Mouse (Mus musculus): ENCODE data around the gene Mlxip.
A peak's percentile ranks its signal among the peaks of the same experiment; 100 is the strongest.

The Mlxip gene

DNA sequence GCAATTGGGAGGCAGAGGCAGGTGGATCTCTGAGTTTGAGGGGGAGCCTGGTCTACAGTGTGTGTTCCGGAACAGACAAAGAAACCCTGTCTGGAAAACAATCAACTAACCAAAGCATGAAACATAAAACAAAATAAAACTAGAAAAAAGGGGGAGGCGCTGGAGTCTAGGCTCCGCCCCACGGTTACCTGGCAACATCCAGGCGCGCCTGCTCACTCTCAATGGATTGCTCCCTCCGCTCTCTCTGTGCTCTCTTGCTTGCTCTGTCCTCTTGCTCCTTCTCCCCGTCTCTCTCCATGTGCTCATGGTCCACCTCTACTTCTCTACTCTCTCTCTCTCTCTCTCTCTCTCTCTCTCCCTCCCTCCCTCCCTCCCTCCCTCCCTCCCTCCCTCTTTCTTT, 11.9 kb upstream of the Mlxip start:
- DNase-seq (ENCODE audit: low spot score in 2 of 2): no peak

DNA sequence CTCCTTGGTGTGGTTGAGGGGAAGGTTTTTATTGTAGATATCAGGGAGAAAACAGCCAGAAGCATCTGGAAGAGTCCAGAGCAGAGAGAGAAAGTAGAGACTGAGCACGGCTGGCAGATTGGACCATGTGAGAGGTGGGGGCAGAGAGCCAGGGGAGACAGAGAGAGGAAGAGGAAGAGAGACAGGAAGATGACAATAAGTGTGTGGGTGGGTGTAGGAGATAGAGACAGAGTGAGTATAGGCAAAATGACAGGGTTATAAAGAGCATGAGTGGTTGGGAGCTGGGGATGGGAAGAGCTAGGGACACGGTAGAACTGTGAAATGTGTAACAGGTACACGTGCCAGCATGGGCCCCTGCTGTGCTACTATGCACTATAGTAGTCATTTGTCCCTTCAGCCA, 6.1 kb upstream of the Mlxip start:
- DNase-seq (ENCODE audit: low spot score in 2 of 2): no peak

DNA sequence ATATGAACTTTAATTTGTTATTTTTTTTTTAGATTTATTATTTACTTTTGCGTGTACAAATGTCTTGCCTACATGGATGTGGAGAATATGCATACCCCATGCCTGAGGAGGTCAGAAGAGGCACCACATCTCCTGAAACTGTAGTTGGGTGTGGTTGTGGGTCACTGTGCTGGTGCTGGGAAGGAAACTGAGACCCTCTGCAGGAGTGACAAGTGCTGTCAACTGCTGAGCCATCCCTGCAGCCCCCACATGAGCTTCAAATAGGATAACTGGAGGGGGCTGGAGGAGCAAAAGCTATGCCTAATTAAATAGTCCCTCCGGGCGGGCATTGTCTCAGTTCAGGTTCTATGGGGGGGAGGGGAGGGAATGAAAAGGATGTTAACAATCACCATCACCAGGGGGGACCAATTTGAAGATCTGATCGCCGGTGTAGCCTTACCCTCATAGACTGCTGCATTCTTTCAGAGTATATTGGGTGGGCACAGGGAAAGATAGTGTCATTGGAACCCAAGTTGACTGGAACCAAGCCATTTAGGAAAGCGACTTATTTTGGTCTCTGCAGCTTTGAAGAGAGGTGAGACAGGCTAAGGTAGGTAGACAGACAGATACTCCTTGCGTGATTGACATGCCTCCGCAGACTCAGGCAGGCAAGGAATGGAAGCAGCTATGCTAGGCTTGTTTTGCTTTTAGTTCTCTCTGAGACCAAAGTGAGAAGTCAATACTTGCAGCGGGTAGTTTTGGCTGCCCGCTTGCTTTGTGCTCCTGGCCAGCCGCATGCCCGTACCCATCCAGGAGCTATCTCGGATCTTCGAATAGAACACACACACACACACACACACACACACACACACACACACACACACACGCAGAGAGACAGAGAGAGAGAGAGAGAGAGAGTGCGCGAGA, 3.8 kb upstream of the Mlxip start:
- no peak for DNase-seq (ENCODE audit: low spot score in 2 of 2)

DNA sequence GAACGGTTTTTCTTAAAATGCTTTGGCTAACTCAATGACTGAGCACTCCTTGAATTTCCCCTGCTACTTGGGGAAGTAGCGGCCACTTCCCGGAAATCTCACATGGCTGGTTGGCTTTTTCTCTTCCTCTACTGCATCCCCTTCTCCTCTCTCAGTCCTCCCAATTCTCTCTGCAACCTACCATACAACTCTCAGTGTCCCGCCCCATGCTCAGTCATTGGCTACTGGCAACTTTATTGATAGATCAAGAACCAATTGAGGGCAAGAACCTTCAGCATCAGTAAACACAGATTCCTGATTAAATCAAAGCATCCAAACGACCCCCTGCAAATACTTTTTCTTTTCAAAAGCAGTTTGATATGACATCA, 3.2 kb upstream of the Mlxip start:
- no peak for DNase-seq (ENCODE audit: low spot score in 2 of 2)

DNA sequence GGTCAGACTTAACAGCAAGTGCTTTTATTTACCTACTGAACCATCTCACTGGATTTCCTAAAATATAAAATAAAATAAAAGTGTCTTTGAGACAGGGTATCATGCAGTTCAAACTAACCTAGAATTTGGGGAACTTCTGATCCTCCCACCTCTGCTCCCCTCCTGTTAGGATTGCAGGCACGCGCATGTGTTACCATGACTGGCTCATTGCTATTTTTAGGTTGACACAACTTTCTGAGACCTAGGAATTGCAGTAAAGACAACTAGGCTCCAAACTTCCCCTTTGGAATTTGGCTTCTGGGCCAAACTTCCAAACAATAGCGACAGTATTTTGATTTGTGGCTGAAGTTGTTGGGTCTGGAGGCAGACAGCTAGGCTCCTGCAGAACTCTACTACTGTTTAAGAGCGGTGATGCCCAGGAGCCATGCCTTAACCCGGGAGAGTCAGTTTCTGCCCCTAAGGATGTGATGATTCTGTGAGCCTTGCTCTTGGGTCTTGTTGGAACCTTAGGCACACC, 754 bp upstream of the Mlxip start:
- no peak for DNase-seq (ENCODE audit: low spot score in 2 of 2)

DNA sequence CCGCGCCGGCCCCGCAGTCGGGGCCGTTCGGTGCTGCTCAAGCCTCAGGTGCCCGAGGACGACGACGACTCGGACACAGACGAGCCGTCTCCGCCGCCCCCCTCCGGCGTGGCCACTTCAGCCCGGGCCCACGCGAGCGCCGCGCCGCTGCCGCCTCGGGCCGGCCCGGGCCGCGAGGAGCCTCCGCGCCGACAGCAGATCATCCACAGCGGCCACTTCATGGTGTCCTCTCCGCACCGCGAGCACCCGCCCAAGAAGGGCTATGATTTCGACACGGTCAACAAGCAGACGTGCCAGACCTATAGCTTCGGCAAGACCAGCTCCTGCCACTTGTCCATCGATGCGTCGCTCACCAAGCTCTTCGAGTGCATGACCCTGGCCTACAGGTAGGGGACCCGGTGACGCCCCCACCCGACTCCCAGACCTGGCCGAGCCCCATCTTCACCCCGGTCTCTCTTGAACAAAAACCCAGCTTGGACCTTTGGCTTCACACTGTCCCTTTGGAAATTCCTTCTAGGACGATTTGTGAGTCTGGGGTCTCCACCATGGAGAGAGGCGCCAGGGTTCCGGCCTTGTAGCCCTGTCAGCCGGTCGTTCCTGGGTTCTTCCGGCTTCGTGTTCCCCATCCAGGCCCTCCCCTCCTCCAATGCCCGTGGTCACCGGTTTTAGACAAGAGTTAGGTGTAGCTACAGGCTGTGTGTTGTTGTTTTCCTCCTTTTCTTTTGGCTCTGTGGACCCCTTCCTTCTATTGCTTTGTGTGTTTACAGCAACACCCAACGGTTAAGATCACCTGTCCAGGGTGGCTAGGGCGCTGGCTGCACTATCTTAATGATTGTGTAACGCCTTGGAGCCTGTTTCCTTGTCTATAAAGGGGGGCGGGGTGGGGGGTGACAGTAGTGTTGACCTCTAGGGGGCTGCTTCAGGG, 621 bp downstream of the Mlxip start:
- DNase-seq (ENCODE audit: low spot score in 2 of 2): peak in 1 of 2 experiments; percentile 36

DNA sequence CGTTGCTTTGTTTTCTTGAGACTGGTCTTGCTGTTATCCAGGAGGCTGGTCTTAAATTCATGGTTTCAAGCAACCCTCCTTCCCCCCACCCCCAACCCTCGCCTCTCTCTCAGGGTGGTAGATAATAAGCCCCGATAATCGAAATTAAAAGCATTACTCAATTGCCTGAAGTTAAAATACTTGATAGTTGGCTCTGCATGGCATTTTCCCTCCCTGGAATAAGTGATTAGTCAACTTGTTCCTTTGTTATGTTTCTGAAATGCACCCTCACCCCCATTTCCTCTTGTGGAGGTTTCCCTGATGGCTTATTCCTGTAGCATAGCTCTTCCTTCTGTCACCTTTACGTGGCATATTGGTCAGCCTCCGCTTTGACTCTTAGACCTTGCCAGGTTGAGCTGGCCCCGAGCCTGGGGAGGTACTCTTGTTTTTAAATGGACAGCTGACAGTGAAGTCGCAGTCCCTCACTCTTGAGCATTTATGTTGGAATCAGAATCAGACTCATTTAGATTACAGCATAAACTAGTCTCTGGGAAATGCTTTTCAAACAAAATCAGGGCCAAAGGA, 2.4 kb downstream of the Mlxip start:
- DNase-seq (ENCODE audit: low spot score in 2 of 2): no peak

DNA sequence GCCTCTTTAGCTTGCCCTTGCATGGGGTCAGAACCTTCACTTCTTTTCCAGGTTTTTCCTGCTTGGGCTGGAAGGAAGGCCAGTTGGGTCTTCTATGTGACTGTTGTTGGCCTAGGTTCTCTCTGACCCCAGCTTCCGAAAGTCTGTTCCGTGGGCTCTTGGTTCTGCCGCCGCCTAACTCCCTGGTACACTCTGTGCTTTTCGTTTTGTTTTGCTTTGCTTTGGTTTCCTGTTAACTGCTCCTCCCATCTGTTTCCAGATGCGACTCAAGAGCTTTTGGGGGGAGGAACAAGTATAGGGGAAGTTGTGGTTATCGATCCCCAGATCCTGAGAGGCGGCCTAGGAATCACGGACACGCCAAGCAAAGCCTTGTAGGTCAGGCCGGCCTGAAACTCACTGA, 3.2 kb downstream of the Mlxip start:
- no peak for DNase-seq (ENCODE audit: low spot score in 2 of 2)

DNA sequence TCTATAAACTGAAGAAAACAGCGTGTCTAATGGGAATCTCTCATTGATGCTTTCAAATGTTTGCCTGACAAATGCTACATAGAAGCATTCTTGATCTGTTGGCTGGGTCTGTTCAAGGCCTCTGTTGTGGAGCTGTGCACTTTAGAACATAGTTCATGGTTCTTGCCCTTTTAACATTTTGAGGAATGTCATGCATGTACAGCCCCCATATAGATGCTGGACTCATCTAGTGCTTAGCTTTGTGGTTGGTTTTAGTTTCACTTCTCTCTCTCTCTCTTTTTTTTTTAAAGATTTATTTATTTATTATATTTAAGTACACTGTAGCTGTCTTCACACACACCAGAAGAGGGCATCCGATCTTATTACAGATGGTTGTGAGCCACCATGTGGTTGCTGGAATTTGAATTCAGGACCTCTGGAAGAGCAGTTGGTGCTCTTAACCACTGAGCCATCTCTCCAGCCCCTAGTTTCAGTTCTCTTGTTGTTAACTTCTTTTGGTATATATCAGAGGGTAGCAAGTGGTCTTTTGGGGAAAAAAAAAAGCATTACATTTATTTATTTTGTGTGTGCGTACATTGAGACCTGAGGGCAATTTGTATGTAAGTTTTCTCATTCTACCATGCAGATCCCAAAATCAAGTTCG, 4.4 kb downstream of the Mlxip start:
- no peak for DNase-seq (ENCODE audit: low spot score in 2 of 2)

DNA sequence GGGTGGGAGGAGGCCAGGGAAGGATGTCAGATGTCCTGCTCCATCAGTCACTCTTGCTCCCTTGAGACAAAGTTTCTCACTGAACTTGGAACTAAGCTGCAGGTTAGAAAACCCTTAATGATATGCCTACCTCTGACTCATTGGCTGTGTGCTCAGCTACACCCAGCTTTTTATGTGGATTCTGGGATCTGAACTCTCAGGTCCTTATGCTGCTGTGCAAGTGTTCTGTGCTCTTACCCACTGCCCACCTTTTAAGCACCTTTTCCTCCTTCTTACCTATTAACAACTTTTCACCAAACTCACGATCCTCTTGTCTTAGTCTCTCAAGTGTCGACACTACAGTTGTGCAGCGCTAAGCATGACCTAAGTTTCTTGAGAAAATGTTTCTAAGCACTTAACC, 9.9 kb downstream of the Mlxip start:
- no peak for DNase-seq (ENCODE audit: low spot score in 2 of 2)

DNA sequence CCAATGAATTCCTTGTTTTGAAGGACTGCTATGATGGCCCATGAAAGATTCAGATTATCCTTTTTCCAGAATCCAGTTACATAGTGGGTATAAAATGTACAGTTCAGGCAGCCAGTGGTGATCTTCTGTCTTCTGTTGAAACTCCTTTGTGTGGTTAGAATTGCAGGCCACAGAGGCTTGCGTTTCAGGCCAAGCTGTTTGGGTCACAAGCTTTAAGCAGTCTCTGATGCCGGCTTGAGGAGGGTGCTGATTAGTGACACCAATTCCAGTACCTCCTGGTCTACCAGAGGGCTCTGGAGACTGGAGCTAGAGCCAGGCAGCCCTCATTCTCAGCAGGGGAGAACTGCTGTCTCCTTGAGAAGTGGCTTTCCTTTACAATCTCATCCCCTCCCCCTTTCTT, 12.4 kb downstream of the Mlxip start:
- DNase-seq (ENCODE audit: low spot score in 2 of 2): no peak

DNA sequence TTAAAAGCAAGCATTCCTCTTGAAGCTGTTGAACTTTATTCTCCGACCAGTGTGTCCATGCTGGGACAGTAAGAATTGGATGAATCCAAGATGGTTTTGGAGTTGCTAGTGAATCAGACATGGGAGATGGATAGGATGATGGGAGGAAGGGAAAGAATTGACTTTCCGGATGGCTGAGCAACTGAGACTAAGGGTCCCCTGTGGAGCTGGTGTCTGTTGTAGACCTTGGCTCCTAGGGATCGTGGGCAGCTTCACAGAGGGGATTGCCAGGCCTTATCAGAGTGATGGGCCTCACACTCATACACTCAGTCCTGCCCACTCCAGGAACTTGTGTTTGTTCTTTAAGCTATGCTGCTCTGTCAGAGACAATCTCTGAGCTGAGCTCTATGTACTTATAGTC, 13.6 kb downstream of the Mlxip start:
- no peak for DNase-seq (ENCODE audit: low spot score in 2 of 2)

DNA sequence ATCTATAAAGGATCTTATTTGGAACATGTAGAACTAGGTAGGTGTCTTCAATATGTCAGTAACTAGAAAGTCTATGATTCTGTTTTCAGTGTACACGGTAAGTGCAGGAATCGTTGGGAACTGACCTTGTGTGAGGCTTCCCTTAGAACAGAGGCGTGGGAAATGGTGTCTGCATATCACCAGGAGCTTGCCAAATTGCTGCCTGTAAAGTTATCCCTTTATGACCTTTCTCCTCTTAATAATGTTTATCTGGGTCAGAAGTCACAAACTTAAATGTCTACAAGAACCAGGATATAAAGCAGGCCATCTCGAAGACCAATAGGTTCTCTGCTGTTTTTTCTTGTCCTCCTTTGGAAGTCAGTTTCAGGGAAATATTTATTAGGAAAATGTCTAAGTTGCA, 17.6 kb downstream of the Mlxip start:
- no peak for DNase-seq (ENCODE audit: low spot score in 2 of 2)

DNA sequence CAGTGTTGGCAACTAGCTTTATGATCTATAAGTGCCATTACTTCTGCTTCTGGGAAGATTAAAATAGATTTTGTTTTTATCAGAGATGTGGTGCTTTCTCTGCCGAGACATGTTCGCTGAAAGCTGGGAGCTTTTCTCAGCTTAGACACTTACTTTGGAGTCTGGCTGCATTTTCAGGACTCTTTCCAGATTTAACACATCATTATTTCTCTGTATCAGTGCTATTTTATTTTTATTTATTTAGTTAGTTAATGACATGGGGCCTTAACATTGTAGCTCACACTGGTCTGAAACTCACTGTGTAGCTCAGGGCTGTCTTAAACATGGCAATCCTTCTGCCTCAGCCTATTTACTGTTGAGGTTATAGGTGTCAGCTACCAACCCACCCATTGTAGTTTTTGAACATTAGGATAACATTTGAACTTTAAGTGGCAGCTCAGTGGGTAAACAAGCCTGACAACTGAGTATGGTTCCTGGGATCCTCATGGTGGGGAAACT, 19.3 kb downstream of the Mlxip start:
- no peak for DNase-seq (ENCODE audit: low spot score in 2 of 2)

DNA sequence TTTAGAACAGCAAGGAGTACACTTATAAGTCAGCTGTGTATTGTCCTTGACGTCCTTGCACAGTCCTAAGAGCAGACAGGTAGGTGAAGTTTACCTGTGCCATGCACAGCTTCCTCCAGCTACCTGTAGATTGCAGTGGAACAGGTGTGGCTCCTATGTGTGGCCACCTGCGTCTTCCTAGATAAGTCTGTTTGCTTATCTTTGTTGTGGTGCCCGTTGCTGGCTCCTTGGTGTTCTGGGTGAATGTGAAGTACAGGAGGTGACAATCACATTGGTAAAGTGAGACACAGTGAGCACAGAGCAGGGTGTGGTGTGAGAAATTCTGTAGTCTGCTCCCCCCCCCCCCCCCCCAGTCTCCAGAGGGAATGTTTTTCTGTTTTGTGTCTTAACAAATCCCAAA, 21.6 kb downstream of the Mlxip start:
- no peak for DNase-seq (ENCODE audit: low spot score in 2 of 2)

DNA sequence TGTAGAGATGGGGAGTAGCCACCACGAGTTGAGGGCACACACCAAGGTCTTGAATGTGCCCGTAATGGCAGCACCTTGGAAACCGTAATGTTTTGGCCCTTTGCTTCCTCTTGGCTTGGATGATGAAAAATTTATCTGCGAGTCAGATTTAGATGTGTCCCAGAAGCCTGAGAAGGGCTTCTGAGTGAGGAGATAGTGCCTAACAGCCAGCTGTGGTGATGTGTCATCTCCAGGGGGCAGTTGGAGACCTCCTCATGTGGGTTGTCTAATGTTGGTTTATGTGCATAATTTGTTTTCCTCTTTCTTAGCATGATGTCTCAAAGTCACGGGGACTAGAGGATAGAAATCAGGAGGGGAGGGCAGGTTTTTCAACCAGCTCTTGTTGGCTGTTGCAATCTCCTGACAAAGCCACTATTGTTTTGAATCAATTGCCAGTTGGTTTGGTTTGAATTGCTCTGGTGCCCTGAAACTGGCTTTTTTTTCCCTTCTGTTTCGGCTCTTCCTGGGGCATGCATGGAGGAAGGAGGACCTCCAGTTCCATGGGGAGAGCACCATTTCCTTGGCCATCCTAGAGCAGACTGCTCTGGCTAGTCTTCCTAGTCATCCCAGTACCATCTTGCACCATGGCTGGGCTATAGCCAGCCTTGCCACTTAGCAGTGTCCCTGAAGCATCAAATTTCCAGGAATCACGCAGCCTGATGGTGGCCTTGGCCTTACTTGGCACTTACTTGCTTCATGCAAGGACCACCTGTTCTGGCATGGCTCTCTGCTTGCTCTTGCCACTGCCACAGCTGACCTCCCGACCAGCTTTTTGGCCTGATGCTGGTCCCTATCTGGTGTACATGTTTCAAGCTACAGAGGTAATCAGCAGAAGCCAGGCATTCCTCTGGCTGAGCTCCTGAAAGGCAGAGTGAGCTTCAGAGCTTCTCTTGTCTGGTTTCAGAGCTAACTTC, 22.2 kb downstream of the Mlxip start:
- DNase-seq (ENCODE audit: low spot score in 2 of 2): no peak

DNA sequence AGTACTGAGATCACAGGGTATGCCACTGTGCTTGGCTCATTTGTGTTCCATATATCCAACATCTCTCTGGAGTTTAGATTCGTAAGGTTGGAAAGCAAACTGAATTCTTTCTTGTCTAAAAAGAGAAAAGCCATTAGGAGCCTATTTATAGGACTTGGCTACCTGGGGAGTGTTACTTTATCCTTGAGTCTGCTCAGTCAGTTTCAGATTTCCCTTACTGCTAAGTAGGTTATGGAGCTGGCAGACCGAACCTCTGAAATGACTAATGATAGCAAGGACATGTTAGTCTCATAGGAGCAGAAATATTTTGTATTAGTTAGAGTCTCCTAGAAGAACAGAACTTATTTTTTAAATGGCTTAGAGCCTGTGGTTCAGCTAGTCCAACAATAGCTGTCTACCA, 29.3 kb downstream of the Mlxip start:
- no peak for DNase-seq (ENCODE audit: low spot score in 2 of 2)

DNA sequence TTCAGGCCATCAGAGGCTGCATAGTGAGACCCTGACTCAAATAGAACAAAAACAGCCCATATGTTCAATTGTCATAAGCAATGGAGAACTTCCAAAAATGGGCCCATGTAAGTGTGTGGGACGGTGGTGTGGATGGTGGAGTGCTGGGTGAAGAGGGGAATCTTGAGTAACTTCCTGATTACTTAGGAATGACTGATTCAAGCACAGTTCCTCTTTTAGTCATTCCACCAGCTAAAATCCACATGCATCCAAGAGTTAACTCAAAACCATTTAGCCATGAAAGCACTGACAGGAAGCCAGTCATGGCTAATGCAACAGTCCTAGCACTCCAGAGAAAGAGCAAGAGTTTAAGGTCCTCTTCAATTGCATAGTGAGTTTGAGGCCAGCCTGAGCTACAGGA, 33.0 kb downstream of the Mlxip start:
- DNase-seq (ENCODE audit: low spot score in 2 of 2): no peak

DNA sequence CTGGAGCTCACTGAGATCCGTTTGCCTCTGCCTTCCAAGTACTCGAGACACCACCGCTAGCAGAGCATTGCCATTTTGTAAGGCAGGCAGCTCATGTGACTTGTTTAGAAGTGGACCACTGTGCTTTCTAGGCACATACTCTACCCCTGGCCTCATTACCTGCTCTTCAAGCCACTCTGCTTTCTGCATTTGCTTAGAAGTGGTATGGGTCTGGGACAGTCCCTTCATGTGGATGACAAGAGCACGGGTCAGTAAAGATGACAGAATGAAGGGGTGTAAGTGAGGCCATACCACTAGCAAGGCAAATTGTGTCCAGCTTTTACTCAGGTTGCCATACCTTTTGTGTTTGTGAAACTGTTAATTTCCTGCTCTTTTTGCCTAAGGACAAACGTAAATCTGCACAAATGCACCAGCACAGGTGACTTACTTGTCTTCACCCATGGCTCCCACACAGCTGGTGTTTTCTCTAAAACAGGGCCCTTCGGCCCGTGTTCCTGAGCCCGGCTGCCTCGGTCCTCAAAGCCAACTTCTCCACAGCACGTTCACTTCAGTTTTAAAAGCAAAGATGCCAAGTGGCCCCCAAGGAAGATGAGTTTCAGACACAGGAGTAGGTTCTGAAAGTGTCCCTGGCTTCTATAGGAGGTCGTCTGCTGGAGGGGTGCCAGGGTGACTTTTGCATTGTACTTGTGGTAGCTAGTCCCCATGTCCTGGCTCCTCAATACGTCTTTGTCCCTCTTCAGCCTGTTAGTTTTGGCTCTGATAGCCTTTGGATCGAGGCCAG, 37.1 kb downstream of the Mlxip start:
- peak; percentile 33 to 37 for DNase-seq (ENCODE audit: low spot score in 2 of 2)
